Comparison of ENCODE assay signal across 8 mouse cellular contexts in the genomic region with DNA sequence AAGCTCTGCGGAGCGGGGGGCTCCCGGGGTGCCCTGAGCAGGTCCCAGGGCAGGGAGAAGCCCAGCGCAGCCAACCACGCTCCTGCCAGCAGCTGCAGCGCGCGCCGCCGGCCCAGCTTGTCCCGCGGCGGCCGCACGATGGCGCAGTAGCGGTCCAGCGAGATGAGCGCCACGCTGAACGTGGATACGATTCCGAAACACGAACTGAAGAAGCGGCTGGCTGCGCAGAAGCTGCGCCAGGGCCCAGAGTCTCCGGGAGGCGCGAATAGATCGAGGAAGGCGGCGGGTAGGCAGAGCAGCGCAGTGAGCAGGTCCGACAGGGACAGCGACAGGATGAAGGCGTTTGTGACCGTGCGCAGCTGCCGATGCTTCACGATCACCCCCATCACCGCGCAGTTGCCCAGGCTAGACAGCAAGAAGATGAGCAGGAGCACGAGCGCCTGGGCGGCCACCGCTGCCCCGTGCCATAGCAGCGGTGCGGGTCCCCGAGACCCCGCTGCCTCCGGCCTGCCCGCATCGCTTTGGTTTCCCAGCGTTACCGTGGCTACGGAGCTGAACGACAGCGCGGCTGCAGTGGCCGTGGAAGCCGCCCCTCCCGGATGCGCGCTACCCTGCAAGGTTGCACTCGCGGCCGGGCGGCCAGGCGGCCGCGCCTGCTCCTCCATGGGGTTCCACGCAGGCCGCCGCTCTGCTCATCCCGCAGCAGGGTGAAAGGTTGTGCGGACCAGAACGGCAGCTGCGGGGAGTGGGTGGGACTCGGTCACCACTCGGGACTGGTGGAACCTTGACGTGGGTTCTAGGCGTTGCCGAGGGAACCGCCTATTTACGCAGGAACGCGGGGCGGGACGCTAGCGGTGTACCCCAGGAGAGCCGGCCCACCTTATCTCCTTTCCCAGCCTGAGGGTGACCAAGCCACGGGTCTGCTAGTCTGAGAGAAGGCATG. TPM values are rescaled to one million over a fixed set of nuclear protein-coding genes. Genes with fewer than 3 reads are reported as not detected.
DNase-seq lines count a peak whose midpoint lies in the region; ATAC-seq and TF ChIP-seq lines count a peak whose summit lies in the region.

A gene (minus strand): TSS at position 799 of the 943 bp plus-strand sequence.

- peak; percentile 95 for ATAC-seq in forebrain, postnatal 0 days
- peak; percentile 92 for ATAC-seq in neural tube, embryonic 13.5 days (ENCODE audit: low read depth)
- ATAC-seq in stomach, postnatal 0 days (ENCODE audit: low FRiP score, low TSS enrichment) = peak; percentile 86

- 1% methylated on average over 90 of the region's 94 CpGs for WGBS in forebrain, postnatal 0 days
- under 1% methylated on average over 94 of the region's 94 CpGs for WGBS in neural tube, embryonic 13.5 days
- under 1% methylated on average over 91 of the region's 94 CpGs for WGBS in stomach, postnatal 0 days

- TF ChIP-seq POLR2A in ES-Bruce4 (IDR thresholded peaks at IDR 0.05; ENCODE audit: insufficient read depth, low read length) = no peak

- TF ChIP-seq CTCF in ES-Bruce4 (IDR thresholded peaks at IDR 0.05; ENCODE audit: low read depth, low read length) = peak; percentile 75
- TF ChIP-seq CTCF in forebrain, postnatal 0 days (IDR thresholded peaks at IDR 0.05; ENCODE audit: low read depth) = peak; percentile 94
- TF ChIP-seq CTCF in layer of hippocampus, adult 2 months (conservative IDR thresholded peaks at IDR 0.05) = peak; percentile 90
- peak; percentile 88 for TF ChIP-seq CTCF in stomach, postnatal 0 days (IDR thresholded peaks at IDR 0.05; ENCODE audit: low read depth)

- peak within 1 kb of the TSS; percentile 44 for H3K9ac ChIP-seq in ES-Bruce4 (ENCODE audit: low read depth, poor library complexity, severe bottlenecking)
- peak within 1 kb of the TSS; percentile 89 for H3K9ac ChIP-seq in forebrain, postnatal 0 days
- H3K9ac ChIP-seq in neural tube, embryonic 13.5 days = peak within 1 kb of the TSS; percentile 84
- H3K9ac ChIP-seq in stomach, postnatal 0 days (ENCODE audit: low read length) = peak within 1 kb of the TSS; percentile 59

- DNase-seq in cerebellum, adult 11-12 months = peak; percentile 85
- DNase-seq in forebrain, postnatal 0 days = peak; percentile 93
- DNase-seq in heart, postnatal 36 days = peak; percentile 88 to 89
- DNase-seq in layer of hippocampus, adult 2 months (ENCODE audit: low spot score in 2 of 2) = peak; percentile 84 to 85
- peak; percentile 79 for DNase-seq in lung, adult 18-20 months
- peak; percentile 84 for DNase-seq in stomach, postnatal 0 days (ENCODE audit: low spot score)

- TF ChIP-seq EP300 in ES-Bruce4 (IDR thresholded peaks at IDR 0.05; ENCODE audit: insufficient read depth, low read depth, low read length) = no peak
- no peak for TF ChIP-seq EP300 in stomach, postnatal 0 days (optimal IDR thresholded peaks at IDR 0.05)

- H3K4me1 ChIP-seq in ES-Bruce4 (ENCODE audit: control insufficient read depth, insufficient read depth, low read length) = no peaks in the 10 kb centered on the region
- no peaks in the 10 kb centered on the region for H3K4me1 ChIP-seq in forebrain, postnatal 0 days (ENCODE audit: insufficient read depth)
- H3K4me1 ChIP-seq in neural tube, embryonic 13.5 days (replicated peaks) = peaks cover 18% of the 10 kb centered on the region
- 0 out of 2 replicates have a peak, but pooled peaks cover 2% of the 10 kb centered on the region for H3K4me1 ChIP-seq in stomach, postnatal 0 days (replicated peaks; ENCODE audit: control insufficient read depth, insufficient read depth)

- H3K9me3 ChIP-seq in ES-Bruce4 (replicated peaks; ENCODE audit: control insufficient read depth, insufficient read depth, low read length, poor library complexity, severe bottlenecking) = no peaks in the 10 kb centered on the region
- H3K9me3 ChIP-seq in forebrain, postnatal 0 days (ENCODE audit: low read length) = no peaks in the 10 kb centered on the region
- H3K9me3 ChIP-seq in neural tube, embryonic 13.5 days = no peaks in the 10 kb centered on the region
- no peaks in the 10 kb centered on the region for H3K9me3 ChIP-seq in stomach, postnatal 0 days (ENCODE audit: control insufficient read depth, low read length)

- peak within 1 kb of the TSS; percentile 95 for H3K4me2 ChIP-seq in forebrain, postnatal 0 days (ENCODE audit: low read depth)
- peak within 1 kb of the TSS; percentile 85 for H3K4me2 ChIP-seq in neural tube, embryonic 13.5 days
- peak within 1 kb of the TSS; percentile 96 for H3K4me2 ChIP-seq in stomach, postnatal 0 days (replicated peaks; ENCODE audit: low read depth)

- peak within 1 kb of the TSS; percentile 76 for H3K4me3 ChIP-seq in ES-Bruce4 (ENCODE audit: low read depth, low read length)
- H3K4me3 ChIP-seq in forebrain, postnatal 0 days (ENCODE audit: low read depth, low read length) = peak within 1 kb of the TSS; percentile 76
- peak within 1 kb of the TSS; percentile 68 for H3K4me3 ChIP-seq in layer of hippocampus, adult 2 months
- peak within 1 kb of the TSS; percentile 74 for H3K4me3 ChIP-seq in neural tube, embryonic 13.5 days
- H3K4me3 ChIP-seq in stomach, postnatal 0 days (ENCODE audit: low read depth, low read length) = peak within 1 kb of the TSS; percentile 60

- no peak within 1 kb of the TSS for H3K27ac ChIP-seq in ES-Bruce4 (ENCODE audit: insufficient read depth, low read length)
- H3K27ac ChIP-seq in forebrain, postnatal 0 days (ENCODE audit: low read depth, low read length) = peak within 1 kb of the TSS; percentile 93
- peak within 1 kb of the TSS; percentile 93 for H3K27ac ChIP-seq in layer of hippocampus, adult 2 months
- H3K27ac ChIP-seq in neural tube, embryonic 13.5 days (replicated peaks) = peak within 1 kb of the TSS; percentile 86
- H3K27ac ChIP-seq in stomach, postnatal 0 days (replicated peaks) = 0 out of 2 replicates have a peak within 1 kb of the TSS, but pooled peaks have one; percentile 4

- no peaks in the 10 kb centered on the region for H3K27me3 ChIP-seq in ES-Bruce4 (ENCODE audit: control insufficient read depth, insufficient read depth, low read length, poor library complexity, severe bottlenecking)
- no peaks in the 10 kb centered on the region for H3K27me3 ChIP-seq in forebrain, postnatal 0 days (ENCODE audit: insufficient read depth, low read length)
- peaks cover 17% of the 10 kb centered on the region for H3K27me3 ChIP-seq in neural tube, embryonic 13.5 days
- peaks cover 4% of the 10 kb centered on the region; the same call in 1 of the 2 replicates for H3K27me3 ChIP-seq in stomach, postnatal 0 days (ENCODE audit: control insufficient read depth, insufficient read depth, low read length)

- H3K36me3 ChIP-seq in ES-Bruce4 (ENCODE audit: control insufficient read depth, insufficient read depth, low read length, poor library complexity, severe bottlenecking) = no peaks in the 10 kb centered on the region
- no peaks in the 10 kb centered on the region for H3K36me3 ChIP-seq in forebrain, postnatal 0 days (ENCODE audit: insufficient read depth)
- H3K36me3 ChIP-seq in neural tube, embryonic 13.5 days = peaks cover 5% of the 10 kb centered on the region; the same call in 1 of the 2 replicates
- H3K36me3 ChIP-seq in stomach, postnatal 0 days (ENCODE audit: control insufficient read depth, insufficient read depth, low read length) = no peaks in the 10 kb centered on the region

- intact Hi-C loops in heart, postnatal 36 days (cut with DNase I) = loop anchor here (2.0 kb wide), 1 partner anchor 14 kb away; a partner anchor contains a TSS

RNA-seq across cellular contexts. Expression of the gene that starts here (rescaled TPM):
- polyA plus RNA-seq in ES-Bruce4 (2011; ENCODE audit: insufficient read depth, insufficient read length, low read depth, missing spikeins) = 0.97 and 1.8 TPM in 2 replicates
- total RNA-seq in forebrain, postnatal 0 days (2014; rRNA removed) = 16.5 and 17.4 TPM in 2 replicates
- 9.6 and 10.8 TPM in 2 replicates for polyA plus RNA-seq in forebrain, postnatal 0 days (2015; fragmentation: Nextera tagmentation; extraction: Ambion mirVana)
- total RNA-seq in heart, postnatal 36 days (2021) = under 1 TPM; 0.41 to 0.42 TPM
- total RNA-seq in layer of hippocampus, adult 2 months (2021) = 10 to 100 TPM; 13.5 TPM
- 2.9 and 3.3 TPM in 2 replicates for polyA plus RNA-seq in neural tube, embryonic 13.5 days (2015; fragmentation: Nextera tagmentation; extraction: Ambion mirVana)
- 0.54 and 0.62 TPM in 2 replicates for polyA plus RNA-seq in stomach, postnatal 0 days (2015; fragmentation: Nextera tagmentation; extraction: Ambion mirVana)

Comparison
In these comparisons a context has a peak if more than half of its experiments do, and no peak if none do; other contexts are left out.
1. RNA of the gene that starts here (total RNA-seq): 16.5 to 17.4 TPM in forebrain, postnatal 0 days and 13.5 TPM in layer of hippocampus, adult 2 months; 0.41 to 0.42 TPM in heart, postnatal 36 days; every median in the first group is over 10 times any median in the second.
2. Peak in DNase-seq in heart, postnatal 36 days; RNA of the gene not detected or under 1 TPM.
3. Peak in DNase-seq, ATAC-seq, H3K4me3 ChIP-seq, H3K27ac ChIP-seq, H3K9ac ChIP-seq and H3K4me2 ChIP-seq in stomach, postnatal 0 days; RNA of the gene not detected or under 1 TPM.
4. Peak in every context shown above with its lines, with median percentiles within 50 percentile points of each other: H3K4me3 ChIP-seq, H3K9ac ChIP-seq, CTCF ChIP-seq, DNase-seq, ATAC-seq and H3K4me2 ChIP-seq.